Mouse (Mus musculus): ENCODE results near the gene Gm20388. TPM values are rescaled to one million over a fixed set of nuclear protein-coding genes. Genes with fewer than 3 reads are reported as not detected.

Gene Gm20388
- polyA plus RNA-seq, 1 experiment from 2014 or later, result not detected

- no peak for ATAC-seq
- WGBS (ENCODE audit: insufficient replicate concordance), result 56% methylated on average over 5 of the region's 5 CpGs
- no peak overlapping the region for H3K9ac ChIP-seq
- no peak overlapping the region for H3K4me3 ChIP-seq
- no peaks in the 10 kb centered on the region for H3K36me3 ChIP-seq
- H3K4me2 ChIP-seq, result no peak overlapping the region
- no peak overlapping the region for H3K27ac ChIP-seq
- no peaks in the 10 kb centered on the region for H3K4me1 ChIP-seq
- no peaks in the 10 kb centered on the region for H3K27me3 ChIP-seq (replicated peaks)
- H3K9me3 ChIP-seq (replicated peaks), result no peaks in the 10 kb centered on the region
These were observed 2014.0 kb downstream of the Gm20388 start for GRCm38 (mm10) chr8:121924681-121925080.

- Histone ChIP-seq H3K4me3 (no peak overlapping the region), H3K9ac (no peak overlapping the region), H3K4me1 (no peaks in the 10 kb centered on the region), H3K9me3 (replicated peaks) (no peaks in the 10 kb centered on the region), H3K4me2 (no peak overlapping the region), H3K36me3 (no peaks in the 10 kb centered on the region), H3K27ac (no peak overlapping the region), H3K27me3 (replicated peaks) (no peaks in the 10 kb centered on the region)
- 27% methylated on average over 10 of the region's 10 CpGs for WGBS (ENCODE audit: insufficient replicate concordance)
- no peak for ATAC-seq
These were observed 2015.0 kb downstream of the Gm20388 start for GRCm38 (mm10) chr8:121925624-121926023.

GRCm38 (mm10) chr8:121926266-121926665 lies 2015.6 kb downstream of the Gm20388 start:
- Histone ChIP-seq H3K4me1 (no peaks in the 10 kb centered on the region), H3K27me3 (replicated peaks) (no peaks in the 10 kb centered on the region), H3K4me3 (no peak overlapping the region), H3K9me3 (replicated peaks) (no peaks in the 10 kb centered on the region), H3K36me3 (no peaks in the 10 kb centered on the region), H3K4me2 (no peak overlapping the region), H3K27ac (no peak overlapping the region), H3K9ac (no peak overlapping the region)
- WGBS (ENCODE audit: insufficient replicate concordance), result 41% methylated on average over 8 of the region's 8 CpGs
- ATAC-seq, result no peak

GRCm38 (mm10) chr8:121927316-121927715 lies 2016.7 kb downstream of the Gm20388 start:
- H3K4me3 ChIP-seq, result no peak overlapping the region
- ATAC-seq, result peak; percentile 46; the same call in 1 of the 2 replicates
- H3K27me3 ChIP-seq (replicated peaks), result no peaks in the 10 kb centered on the region
- H3K36me3 ChIP-seq, result no peaks in the 10 kb centered on the region
- no peaks in the 10 kb centered on the region for H3K4me1 ChIP-seq
- 28% methylated on average over 8 of the region's 8 CpGs for WGBS (ENCODE audit: insufficient replicate concordance)
- no peak overlapping the region for H3K9ac ChIP-seq
- H3K9me3 ChIP-seq (replicated peaks), result no peaks in the 10 kb centered on the region
- H3K4me2 ChIP-seq, result no peak overlapping the region
- H3K27ac ChIP-seq, result no peak overlapping the region

DNA sequence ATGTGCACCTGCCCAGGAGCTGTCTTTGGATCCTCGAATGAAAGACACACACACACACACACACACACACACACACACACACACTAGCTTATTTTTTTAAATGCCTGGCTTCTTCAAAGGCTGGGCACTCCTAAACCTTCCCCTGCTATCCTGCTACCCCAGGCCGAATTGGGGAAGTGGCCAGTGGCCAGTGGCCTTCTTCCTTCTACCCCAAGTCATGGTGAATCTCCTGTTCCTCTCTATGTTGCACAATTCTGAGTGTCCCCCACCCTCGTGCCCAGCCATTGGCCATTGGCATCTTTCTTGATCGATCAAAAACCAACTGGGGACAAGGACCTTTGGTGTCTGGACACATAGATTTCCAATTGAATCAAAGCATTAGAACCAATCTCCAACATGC lies 2019.4 kb downstream of the Gm20388 start:
- Histone ChIP-seq H3K4me1 (0 out of 2 replicates have a peak, but pooled peaks cover 3% of the 10 kb centered on the region), H3K4me2 (no peak overlapping the region), H3K27me3 (replicated peaks) (no peaks in the 10 kb centered on the region), H3K9me3 (replicated peaks) (no peaks in the 10 kb centered on the region), H3K27ac (no peak overlapping the region), H3K9ac (no peak overlapping the region), H3K36me3 (no peaks in the 10 kb centered on the region), H3K4me3 (no peak overlapping the region)
- WGBS (ENCODE audit: insufficient replicate concordance), result 56% methylated on average over 4 of the region's 4 CpGs
- ATAC-seq, result no peak

DNA sequence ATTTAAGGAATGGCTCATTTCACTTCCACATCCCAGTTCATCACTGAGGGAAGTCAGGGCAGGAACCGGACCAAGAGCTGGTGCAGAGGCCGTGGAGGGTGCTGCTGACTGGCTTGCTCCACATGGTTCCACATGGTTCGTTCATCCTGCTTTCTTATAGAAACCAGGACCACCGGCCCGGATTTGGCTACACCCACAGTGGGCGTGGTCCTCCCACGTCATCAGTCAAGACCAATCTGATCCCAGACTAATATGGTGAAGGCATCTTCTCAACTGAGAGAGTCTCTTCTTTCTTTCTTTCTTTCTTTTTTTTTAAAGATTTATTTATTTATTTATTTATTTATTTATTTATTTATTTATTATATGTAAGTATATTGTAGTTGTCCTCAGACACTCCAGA lies 2020.9 kb downstream of the Gm20388 start:
- ATAC-seq, result no peak
- Histone ChIP-seq H3K27ac (no peak overlapping the region), H3K36me3 (no peaks in the 10 kb centered on the region), H3K4me1 (0 out of 2 replicates have a peak, but pooled peaks cover 3% of the 10 kb centered on the region), H3K9ac (no peak overlapping the region), H3K4me2 (no peak overlapping the region), H3K9me3 (replicated peaks) (no peaks in the 10 kb centered on the region), H3K4me3 (no peak overlapping the region), H3K27me3 (replicated peaks) (peaks cover 4% of the 10 kb centered on the region; the same call in 1 of the 2 replicates)
- WGBS (ENCODE audit: insufficient replicate concordance), result 68% methylated on average over 7 of the region's 7 CpGs

DNA sequence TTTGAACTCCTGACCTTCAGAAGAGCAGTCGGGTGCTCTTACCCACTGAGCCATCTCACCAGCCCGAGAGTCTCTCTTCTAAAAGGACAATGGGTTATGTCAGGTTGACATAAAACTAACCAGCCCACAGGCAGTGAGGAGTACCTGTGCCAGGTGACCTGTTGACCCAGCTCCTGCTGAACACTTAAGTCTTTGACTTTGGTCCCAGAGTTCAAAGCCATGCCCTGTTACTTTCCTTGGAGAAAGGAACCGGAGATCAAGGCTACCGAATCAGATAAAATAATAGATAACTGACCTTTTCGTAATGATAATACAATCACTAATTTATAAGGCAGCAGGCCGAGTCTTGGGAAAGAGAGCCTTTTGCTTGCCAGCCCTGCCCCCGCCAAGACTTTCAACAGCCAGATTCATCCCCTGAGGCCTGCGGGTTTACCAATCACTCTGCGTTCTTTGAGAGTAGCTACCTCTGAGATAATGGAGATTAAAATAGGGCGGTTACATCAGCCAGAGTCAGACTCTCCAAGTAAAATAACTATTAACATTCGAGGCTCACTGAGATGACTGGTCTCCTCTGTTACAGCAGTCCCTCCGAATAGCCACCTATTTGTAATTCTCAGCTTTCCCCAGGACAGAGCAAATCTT lies 2021.5 kb downstream of the Gm20388 start:
- 68% methylated on average over 12 of the region's 12 CpGs for WGBS (ENCODE audit: insufficient replicate concordance)

DNA sequence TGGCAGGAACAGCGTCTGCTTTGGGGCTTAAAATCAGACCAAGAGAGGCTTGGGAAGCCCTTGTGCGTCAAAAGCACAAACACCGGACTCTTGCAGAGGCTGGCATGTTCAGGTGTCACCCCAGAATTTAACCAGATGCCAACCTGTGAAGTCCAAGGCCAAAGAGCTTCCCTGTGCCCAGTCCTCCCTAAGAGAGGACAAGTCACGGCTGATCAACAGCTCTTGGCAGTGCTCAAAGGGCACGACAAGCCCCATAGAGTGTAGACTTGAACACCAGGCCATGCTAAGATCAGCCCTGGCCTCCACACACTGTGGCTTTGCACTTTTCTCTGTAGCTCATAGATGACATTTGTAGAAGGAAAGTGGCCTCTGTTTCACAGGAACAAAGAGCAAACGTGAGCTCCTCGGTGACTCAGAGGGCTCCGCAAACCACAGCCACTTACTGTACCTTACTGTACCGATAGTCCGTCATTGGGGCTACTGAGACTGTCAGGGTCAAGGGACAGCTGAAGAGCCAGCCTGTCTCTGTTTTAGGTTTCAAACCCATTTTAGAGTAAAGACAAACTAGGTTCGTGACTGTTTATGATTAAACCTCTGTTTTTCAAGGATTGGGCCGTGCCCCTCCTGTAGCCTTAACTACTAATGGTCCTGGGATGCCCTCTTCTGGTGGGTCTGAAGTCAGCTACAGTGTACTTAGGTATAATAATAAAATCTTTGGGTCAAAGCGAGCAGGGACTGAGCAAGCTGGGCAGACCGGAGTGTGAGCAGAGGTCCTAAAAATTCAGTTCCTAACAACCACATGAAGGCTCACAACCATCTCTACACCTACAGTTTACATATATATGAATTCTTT lies 2022.3 kb downstream of the Gm20388 start:
- WGBS (ENCODE audit: insufficient replicate concordance), result 70% methylated on average over 14 of the region's 14 CpGs
- H3K9me3 ChIP-seq (replicated peaks), result no peaks in the 10 kb centered on the region
- H3K27me3 ChIP-seq (replicated peaks), result peaks cover 7% of the 10 kb centered on the region; the same call in 1 of the 2 replicates
- H3K27ac ChIP-seq, result no peak overlapping the region
- no peak for ATAC-seq
- H3K4me3 ChIP-seq, result no peak overlapping the region
- no peaks in the 10 kb centered on the region for H3K36me3 ChIP-seq
- no peak overlapping the region for H3K9ac ChIP-seq
- H3K4me2 ChIP-seq, result no peak overlapping the region
- H3K4me1 ChIP-seq, result 0 out of 2 replicates have a peak, but pooled peaks cover 3% of the 10 kb centered on the region

More for the DNA sequence above, 2021.5 kb downstream of the Gm20388 start:
- H3K36me3 ChIP-seq, result no peaks in the 10 kb centered on the region
- H3K4me1 ChIP-seq, result 0 out of 2 replicates have a peak, but pooled peaks cover 3% of the 10 kb centered on the region
- no peak overlapping the region for H3K4me3 ChIP-seq
- H3K9ac ChIP-seq, result no peak overlapping the region
- H3K27me3 ChIP-seq (replicated peaks), result peaks cover 7% of the 10 kb centered on the region; the same call in 1 of the 2 replicates
- no peak overlapping the region for H3K27ac ChIP-seq
- H3K4me2 ChIP-seq, result no peak overlapping the region
- H3K9me3 ChIP-seq (replicated peaks), result no peaks in the 10 kb centered on the region
- no peak for ATAC-seq

DNA sequence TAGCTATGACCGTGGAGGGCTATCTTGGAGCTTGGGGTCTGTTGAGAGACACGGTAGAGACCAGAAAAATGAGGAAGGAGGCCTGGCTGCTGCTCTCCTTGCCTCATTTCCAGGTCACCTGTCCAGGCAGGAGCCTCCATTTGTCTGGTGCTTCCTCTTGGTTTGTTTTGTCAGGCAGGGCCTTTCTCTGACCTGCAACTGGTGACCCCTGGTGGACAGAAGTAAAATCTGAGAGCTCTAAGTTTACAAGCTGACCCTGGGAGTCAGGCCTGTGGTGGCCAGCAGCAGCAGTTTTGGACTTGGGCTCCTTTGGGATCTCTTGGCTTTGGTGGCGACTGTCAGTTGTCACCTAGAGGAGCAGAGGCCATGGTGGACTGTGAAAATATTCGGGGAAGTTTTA lies 2023.9 kb downstream of the Gm20388 start:
- no peak overlapping the region for H3K4me3 ChIP-seq
- no peak overlapping the region for H3K4me2 ChIP-seq
- H3K36me3 ChIP-seq, result no peaks in the 10 kb centered on the region
- 29% methylated on average over 4 of the region's 4 CpGs for WGBS (ENCODE audit: insufficient replicate concordance)
- peaks cover 10% of the 10 kb centered on the region; the same call in 1 of the 2 replicates for H3K27me3 ChIP-seq (replicated peaks)
- H3K4me1 ChIP-seq, result 0 out of 2 replicates have a peak, but pooled peaks cover 3% of the 10 kb centered on the region
- H3K9ac ChIP-seq, result no peak overlapping the region
- ATAC-seq, result no peak
- H3K9me3 ChIP-seq (replicated peaks), result no peaks in the 10 kb centered on the region
- no peak overlapping the region for H3K27ac ChIP-seq

DNA sequence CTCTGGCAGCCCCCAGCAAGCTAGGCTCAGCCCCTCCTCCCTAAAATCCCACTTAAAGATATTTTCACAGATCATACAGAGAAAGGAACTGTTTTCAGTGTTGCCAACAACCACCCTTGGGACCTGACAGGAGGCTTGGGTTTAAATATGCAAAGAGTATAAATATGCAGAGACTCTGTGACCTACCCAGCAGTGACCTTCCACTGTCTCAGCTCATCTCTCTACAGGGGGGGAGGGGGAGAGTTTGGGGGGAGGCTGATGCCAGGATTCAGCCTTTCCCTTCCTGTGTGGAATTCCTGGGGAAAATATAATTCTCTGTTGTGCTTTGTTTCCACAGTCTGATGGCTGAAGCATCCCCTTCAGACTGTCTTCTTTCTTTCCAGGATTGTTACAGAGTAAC lies 2024.3 kb downstream of the Gm20388 start:
- H3K4me3 ChIP-seq, result no peak overlapping the region
- H3K9me3 ChIP-seq (replicated peaks), result no peaks in the 10 kb centered on the region
- H3K36me3 ChIP-seq, result no peaks in the 10 kb centered on the region
- H3K27me3 ChIP-seq (replicated peaks), result peaks cover 12% of the 10 kb centered on the region; the same call in 1 of the 2 replicates
- H3K4me1 ChIP-seq, result 0 out of 2 replicates have a peak, but pooled peaks cover 3% of the 10 kb centered on the region
- ATAC-seq, result no peak
- H3K27ac ChIP-seq, result no peak overlapping the region
- no peak overlapping the region for H3K9ac ChIP-seq
- no peak overlapping the region for H3K4me2 ChIP-seq

GRCm38 (mm10) chr8:121935341-121936294 lies 2025.0 kb downstream of the Gm20388 start:
- no peak overlapping the region for H3K9ac ChIP-seq
- WGBS (ENCODE audit: insufficient replicate concordance), result 47% methylated on average over 12 of the region's 12 CpGs
- no peaks in the 10 kb centered on the region for H3K9me3 ChIP-seq (replicated peaks)
- H3K27me3 ChIP-seq (replicated peaks), result peaks cover 16% of the 10 kb centered on the region; the same call in 1 of the 2 replicates
- ATAC-seq, result no peak
- H3K4me1 ChIP-seq, result 0 out of 2 replicates have a peak, but pooled peaks cover 3% of the 10 kb centered on the region
- H3K36me3 ChIP-seq, result no peaks in the 10 kb centered on the region
- H3K27ac ChIP-seq, result no peak overlapping the region
- H3K4me2 ChIP-seq, result no peak overlapping the region
- H3K4me3 ChIP-seq, result no peak overlapping the region

All from liver, embryonic 12.5 days (tissue).